Mouse (Mus musculus): ENCODE measurements around the gene Hoxd4. TPM values are rescaled to one million over a fixed set of nuclear protein-coding genes. Genes with fewer than 3 reads are reported as not detected.

Gene Hoxd4
- polyA plus RNA-seq, 1 experiment, result 2.4 TPM

DNA sequence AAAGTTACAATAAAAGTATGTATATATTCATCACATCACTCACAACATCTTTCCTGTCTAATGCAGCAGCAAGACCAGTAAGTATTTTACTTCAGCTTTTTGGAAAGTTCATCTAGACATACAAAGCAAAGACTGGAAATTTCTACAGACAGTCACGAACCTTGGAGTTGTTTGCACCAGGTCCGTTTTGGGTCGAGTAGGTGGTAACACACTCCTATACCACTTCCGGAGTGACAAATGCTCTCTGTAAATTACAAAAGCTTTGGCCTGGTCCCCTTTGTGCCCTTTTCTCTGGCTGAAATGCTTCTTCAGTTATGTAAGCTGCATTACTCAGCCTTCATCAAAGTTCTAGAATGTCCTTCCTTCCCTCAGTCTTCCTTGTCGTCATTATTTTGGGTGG is 42.0 kb downstream of the Hoxd4 start:
- 60% methylated on average over 5 of the region's 5 CpGs for WGBS
- no peak for DNase-seq (ENCODE audit: low read depth, low spot score)

DNA sequence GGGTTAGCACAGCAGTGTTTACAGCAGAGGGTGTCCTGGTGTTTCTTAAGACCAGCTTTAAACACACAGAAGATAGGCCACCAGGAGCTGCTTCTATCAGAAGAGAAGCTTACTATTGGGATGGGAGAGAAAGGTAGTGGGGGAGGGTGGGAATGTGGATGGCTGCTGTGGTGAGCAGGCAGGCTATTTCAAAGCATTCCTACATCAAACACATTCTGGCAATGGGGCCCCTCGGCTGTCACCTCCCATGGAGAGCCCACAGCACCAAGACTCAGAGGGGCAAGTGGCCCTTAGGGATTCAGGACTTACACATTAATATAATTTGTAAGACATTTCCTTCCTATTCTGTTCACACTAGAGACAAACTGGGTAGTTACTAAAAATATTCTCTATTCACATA is 48.4 kb downstream of the Hoxd4 start:
- DNase-seq (ENCODE audit: low read depth, low spot score), result no peak
- 30% methylated on average over 1 of the region's 1 CpGs for WGBS

DNA sequence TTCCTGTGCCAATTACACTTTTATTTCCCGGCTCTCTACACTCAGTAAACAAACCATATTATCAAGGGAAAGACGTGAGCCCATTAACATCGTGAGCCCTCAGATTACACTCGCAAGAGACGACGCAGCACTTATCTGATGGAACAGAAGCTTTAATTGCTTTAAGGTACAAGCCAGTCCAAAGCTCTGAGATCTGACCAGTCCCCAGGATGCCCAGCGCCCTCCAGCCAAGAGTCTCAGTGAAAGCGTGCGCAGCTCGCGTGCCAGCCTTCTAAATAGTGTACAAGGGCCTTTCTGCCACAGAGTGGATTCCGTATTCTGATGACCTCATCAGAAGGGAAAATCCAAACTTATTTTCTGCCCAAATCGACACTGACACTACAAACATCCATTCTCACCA is 50.2 kb downstream of the Hoxd4 start:
- DNase-seq (ENCODE audit: low read depth, low spot score), result no peak
- 7% methylated on average over 13 of the region's 13 CpGs for WGBS

DNA sequence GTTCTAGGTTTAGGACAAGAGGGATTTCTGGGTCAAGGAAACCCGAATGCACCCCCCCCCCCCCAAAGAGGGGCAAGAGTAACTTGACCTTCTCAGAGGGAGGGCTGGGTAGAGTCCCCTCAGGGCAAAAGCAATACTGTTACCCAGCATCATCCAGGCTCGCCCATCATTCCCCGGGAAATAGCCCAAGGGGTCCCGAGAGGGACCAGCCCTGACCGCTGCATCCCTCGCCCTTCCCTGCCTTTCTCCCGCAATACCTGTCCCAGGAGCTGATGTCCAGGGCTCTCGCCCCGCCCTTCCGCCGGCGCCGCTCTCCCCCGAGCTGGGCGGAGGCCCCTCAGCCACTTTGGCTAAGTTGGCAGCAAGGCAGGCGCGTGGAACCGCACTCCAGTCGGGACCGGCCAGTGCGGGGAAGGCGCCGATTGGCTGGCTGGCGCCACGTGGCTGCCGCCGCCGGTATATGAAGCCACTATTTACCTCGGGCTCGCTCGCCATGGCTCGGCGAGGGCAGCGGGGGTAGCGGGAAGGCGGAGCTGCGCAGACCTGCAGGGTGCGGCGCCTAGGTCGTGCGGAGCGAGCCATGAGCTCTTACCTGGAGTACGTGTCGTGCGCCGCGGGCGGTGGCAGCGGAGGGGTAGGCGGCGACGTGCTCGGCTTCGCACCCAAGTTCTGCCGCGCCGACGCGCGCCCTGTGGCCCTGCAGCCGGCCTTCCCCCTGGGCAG is 51.0 kb downstream of the Hoxd4 start, which contains the start of gene Hoxd1:
Gene Hoxd1, plus strand, starts transcription at position 459 of the 723 bp plus-strand sequence.
- 2% methylated on average over 60 of the region's 61 CpGs for WGBS
- DNase-seq (ENCODE audit: low read depth, low spot score), result no peak

DNA sequence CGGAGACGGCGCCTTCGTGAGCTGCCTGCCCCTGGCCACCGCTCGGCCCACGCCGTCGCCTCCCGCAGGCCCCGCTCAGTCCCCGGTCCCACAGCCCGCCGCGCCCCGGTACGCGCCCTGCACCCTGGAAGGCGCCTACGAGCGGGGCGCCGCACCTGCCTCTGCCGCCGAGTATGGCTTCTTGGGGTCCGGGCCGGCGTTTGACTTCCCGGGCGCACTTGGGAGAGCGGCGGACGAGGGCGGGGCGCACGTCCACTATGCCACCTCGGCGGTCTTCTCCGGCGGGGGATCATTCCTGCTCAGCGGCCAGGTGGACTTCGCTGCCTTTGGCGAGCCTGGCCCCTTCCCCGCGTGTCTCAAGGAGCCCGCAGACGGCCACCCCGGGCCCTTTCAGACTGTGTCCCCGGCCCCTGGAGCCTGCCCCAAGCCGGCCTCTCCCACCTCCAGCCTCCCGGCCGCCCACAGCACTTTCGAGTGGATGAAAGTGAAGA is 51.6 kb downstream of the Hoxd4 start:
- WGBS, result 2% methylated on average over 51 of the region's 53 CpGs
- DNase-seq (ENCODE audit: low read depth, low spot score), result no peak

DNA sequence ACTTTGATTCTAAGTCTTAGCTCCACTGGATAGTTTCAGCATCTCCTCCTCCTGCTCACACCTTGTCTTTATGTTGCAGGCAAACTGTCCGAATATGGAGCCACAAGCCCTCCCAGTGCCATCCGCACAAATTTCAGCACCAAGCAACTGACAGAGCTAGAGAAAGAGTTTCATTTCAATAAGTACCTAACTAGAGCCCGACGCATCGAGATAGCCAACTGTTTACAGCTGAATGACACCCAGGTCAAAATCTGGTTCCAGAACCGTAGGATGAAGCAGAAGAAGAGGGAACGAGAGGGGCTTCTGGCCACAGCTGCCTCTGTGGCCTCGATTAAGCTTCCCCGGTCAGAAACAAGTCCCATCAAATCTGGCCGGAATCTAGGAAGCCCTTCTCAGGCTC is 52.2 kb downstream of the Hoxd4 start:
- WGBS, result 55% methylated on average over 10 of the region's 10 CpGs
- no peak for DNase-seq (ENCODE audit: low read depth, low spot score)

DNA sequence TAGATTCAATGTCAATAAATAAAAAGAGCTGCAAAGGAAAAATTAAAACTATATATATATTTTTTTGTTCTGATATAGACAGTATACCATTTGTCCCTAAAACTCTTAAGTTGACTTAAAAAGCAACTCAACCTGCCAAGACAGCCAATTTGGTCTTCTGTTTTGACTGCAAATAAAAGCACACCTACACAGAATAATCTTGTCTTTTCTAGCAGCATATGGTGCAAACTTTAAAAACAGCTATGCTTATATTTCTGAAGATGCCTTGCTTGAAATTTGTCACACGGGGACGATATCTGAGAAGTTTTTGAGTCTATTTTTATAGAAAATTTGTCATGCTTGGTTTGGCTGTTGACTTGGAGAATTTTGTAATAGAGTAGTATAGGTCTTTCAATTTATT is 62.6 kb downstream of the Hoxd4 start:
- WGBS, result 85% methylated on average over 2 of the region's 2 CpGs
- DNase-seq (ENCODE audit: low read depth, low spot score), result no peak

DNA sequence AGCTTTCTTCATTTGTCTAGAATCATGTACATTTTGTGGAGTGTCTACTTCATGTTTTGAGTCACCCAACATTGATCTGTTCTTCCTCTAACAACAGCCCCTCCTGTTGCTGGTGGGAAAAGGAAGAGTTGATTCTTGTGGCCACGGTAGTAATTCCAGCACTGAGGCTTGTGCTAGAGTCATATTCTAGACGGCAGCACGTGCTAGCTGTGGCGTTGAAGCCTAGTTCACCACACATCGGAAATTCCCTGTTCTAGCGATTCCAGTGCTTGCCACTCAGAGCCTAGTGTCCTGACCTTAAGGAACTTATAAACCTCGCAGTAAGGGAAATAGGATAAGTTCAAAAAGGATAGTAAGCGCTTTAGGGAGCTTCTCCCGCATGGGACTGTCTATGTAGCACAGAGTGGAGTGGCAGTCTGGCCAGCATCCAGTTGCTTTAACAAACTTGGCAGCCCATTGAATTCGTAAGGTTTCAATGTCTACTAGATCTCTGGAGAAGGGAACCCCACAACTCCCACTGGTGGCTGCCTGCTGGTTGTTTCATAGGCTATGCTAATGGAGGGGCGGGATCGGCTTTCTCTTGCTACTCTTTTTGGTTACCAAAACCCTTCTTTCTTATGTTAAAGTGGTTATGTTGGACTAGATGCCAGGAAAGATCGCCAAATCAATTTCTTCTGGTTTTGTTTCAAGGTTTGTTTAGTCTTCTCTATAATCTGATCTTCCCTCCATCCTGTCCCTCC is 66.0 kb downstream of the Hoxd4 start:
- 73% methylated on average over 13 of the region's 13 CpGs for WGBS
- no peak for DNase-seq (ENCODE audit: low read depth, low spot score)

Other genes with a start within 250 kb of the Hoxd4 start
- gene Lnpk, start 132.5 kb upstream of the Hoxd4 start, polyA plus RNA-seq (2012; rRNA removed), result 3.3 and 3.7 TPM in 2 replicates
- gene Evx2, start 52.4 kb upstream of the Hoxd4 start, polyA plus RNA-seq (2012; rRNA removed), result not detected in 2 replicates
- gene Hoxd13, start 43.6 kb upstream of the Hoxd4 start, polyA plus RNA-seq (2012; rRNA removed), result not detected in 2 replicates
- not detected in 2 replicates for gene Hoxd12, start 36.9 kb upstream of the Hoxd4 start, polyA plus RNA-seq (2012; rRNA removed)
- not detected in 2 replicates for gene Hoxd11, start 32.4 kb upstream of the Hoxd4 start, polyA plus RNA-seq (2012; rRNA removed)
- gene Hoxd10, start 20.0 kb upstream of the Hoxd4 start, polyA plus RNA-seq (2012; rRNA removed), result not detected in 2 replicates
- gene Hoxd9, start 14.2 kb upstream of the Hoxd4 start, polyA plus RNA-seq (2012; rRNA removed), result 0.15 and 0.16 TPM in 2 replicates
- gene Hoxd8, start 7.3 kb upstream of the Hoxd4 start, polyA plus RNA-seq (2012; rRNA removed), result 0.78 and 0.92 TPM in 2 replicates
- 0.05 and 0.06 TPM in 2 replicates for gene Hoxd3, start within 50 bp of the Hoxd4 start, polyA plus RNA-seq (2012; rRNA removed)
- 0.38 and 0.45 TPM in 2 replicates for gene Gm28230, start 14.8 kb downstream of the Hoxd4 start, polyA plus RNA-seq (2012; rRNA removed)
- gene Hoxd1, start 51.1 kb downstream of the Hoxd4 start, polyA plus RNA-seq (2012; rRNA removed), result not detected in 2 replicates
- gene Mtx2, start 113.9 kb downstream of the Hoxd4 start, polyA plus RNA-seq (2012; rRNA removed), result 34.3 and 43.9 TPM in 2 replicates